ENCODE assay signal across 14 mouse cellular contexts in the genomic region with DNA sequence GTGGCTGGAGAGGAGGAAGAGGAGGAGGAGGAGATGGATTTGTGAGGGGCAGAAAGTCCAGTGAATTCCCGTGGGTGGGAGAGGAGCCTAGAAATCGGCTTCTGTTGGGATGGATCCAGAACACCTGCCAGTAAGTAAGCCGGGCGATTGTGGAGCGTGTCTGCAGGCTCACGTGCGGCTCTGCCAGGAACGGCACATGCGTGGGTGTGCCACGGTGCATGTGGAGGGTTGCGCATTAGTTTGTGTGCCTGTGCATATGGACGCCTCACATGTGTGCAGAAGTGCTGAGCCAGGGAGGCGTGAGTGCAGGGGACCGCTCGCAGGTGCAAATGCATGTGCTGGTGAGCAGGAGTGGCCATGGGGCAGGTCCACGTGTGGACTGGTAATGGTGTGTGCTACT. TPM values are rescaled to one million over a fixed set of nuclear protein-coding genes. Genes with fewer than 3 reads are reported as not detected.
DNase-seq lines count a peak whose midpoint lies in the region; ATAC-seq lines count a peak whose summit lies in the region.
"Had no signal": no experiment of that assay in that cellular context is flagged by ENCODE, and none has a peak within 500 bp of the region (broad histone marks: within the 10 kb centered on the region; RNA-seq: fewer than 3 reads in every experiment).

No protein-coding gene starts in this region.

- peak; percentile 57 for ATAC-seq in frontal cortex, adult (ENCODE audit: low TSS enrichment)
- ATAC-seq: forebrain, embryonic 13.5 days; intestine, postnatal 0 days had no signal

- no peak for DNase-seq in frontal cortex, postnatal 10 days (ENCODE audit: low spot score in 2 of 2)
- DNase-seq in frontal cortex, postnatal 36 days (ENCODE audit: low spot score in 2 of 2) = peak; percentile 22 to 67
- peak; percentile 42 to 50 for DNase-seq in layer of hippocampus, postnatal 36 days
- peak; percentile 58 to 70 for DNase-seq in right cerebral cortex, postnatal 10 days (ENCODE audit: low spot score in 2 of 2)
- DNase-seq in liver = no peak
- DNase-seq in spleen, adult 12 weeks (ENCODE audit: low spot score) = no peak
- DNase-seq in cerebellum, postnatal 36 days = no peak
- DNase-seq: adrenal gland, postnatal 14 days; gastrocnemius, postnatal 36 days; kidney, postnatal 36 days; thymus, postnatal 4 days had no signal

RNA-seq across cellular contexts. Expression of gene Ano2, which starts 21.0 kb away (rescaled TPM):
- total RNA-seq in layer of hippocampus, postnatal 36 days (2021) = 1 to 10 TPM; 5.7 to 7.2 TPM
- total RNA-seq: adrenal gland, postnatal 14 days; gastrocnemius, postnatal 36 days had no signal

Comparison
In these comparisons a context has a peak if more than half of its experiments do, and no peak if none do; other contexts are left out.
1. DNase-seq: peak in frontal cortex, postnatal 36 days (2 of 2), layer of hippocampus, postnatal 36 days (2 of 2) and right cerebral cortex, postnatal 10 days (2 of 2); none in frontal cortex, postnatal 10 days (0 of 2), liver (single experiment), spleen, adult 12 weeks (single experiment) and cerebellum, postnatal 36 days (0 of 2).